Mouse (Mus musculus): Measurements from ENCODE around the gene Kcnq1.

Gene Kcnq1

DNA sequence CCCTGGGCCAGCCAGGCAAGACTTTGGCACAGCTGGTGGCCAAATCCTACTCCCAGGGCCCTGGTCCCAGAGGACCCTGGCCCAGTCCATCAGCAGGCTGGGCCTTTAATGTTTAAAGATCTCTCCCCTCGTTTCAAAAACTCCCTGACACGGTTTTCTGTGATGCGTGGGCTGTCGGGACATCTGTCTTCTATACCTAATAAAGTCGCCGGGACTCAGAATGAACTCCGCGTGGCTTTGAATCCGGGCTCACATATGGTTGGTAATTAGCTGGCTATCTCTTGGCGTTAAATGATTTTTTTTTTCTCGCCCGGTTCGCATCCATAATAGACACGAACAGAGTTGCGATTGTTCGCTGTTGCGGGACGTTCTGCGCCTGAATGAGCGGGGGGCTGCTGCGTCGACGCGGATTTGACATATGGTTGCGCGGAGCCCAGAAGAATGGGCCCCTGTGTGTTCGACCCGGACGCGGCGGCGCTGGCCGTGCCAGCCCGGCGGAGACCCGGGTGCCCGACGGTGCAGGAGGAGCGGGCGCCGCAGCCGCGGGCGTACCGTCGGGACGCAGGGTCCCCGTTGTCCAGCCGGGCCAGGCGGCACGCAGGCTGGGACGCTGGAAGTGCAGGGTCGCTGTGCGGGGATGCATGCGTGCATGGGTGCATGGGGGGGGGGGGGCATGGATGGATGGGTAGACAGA is 338.9 kb downstream of the Kcnq1 start:
- Histone ChIP-seq H3K36me3 (ENCODE audit: insufficient read depth, low read length) (no peaks in the 10 kb centered on the region), H3K4me3 (replicated peaks; ENCODE audit: low read length) (peak overlapping the region; percentile 71), H3K4me1 (replicated peaks; ENCODE audit: low read depth, low read length) (peaks cover 45% of the 10 kb centered on the region), H3K9me3 (ENCODE audit: low read length) (peaks cover 4% of the 10 kb centered on the region; the same call in 1 of the 2 replicates), H3K27me3 (ENCODE audit: insufficient read depth, low read length) (peaks cover 96% of the 10 kb centered on the region)
- TF ChIP-seq POU5F1 (IDR thresholded peaks at IDR 0.05; ENCODE audit: borderline replicate concordance, low read length) = no peak
- TF ChIP-seq CTCF (conservative IDR thresholded peaks at IDR 0.05; ENCODE audit: low read length) = no peak
- TF ChIP-seq NANOG (IDR thresholded peaks at IDR 0.05; ENCODE audit: borderline replicate concordance, low read length) = no peak

- Histone ChIP-seq H3K27me3 (ENCODE audit: insufficient read depth, low read length) (peaks cover 96% of the 10 kb centered on the region), H3K36me3 (ENCODE audit: insufficient read depth, low read length) (no peaks in the 10 kb centered on the region), H3K4me3 (replicated peaks; ENCODE audit: low read length) (peak overlapping the region; percentile 71), H3K9me3 (ENCODE audit: low read length) (no peaks in the 10 kb centered on the region), H3K4me1 (replicated peaks; ENCODE audit: low read depth, low read length) (peaks cover 37% of the 10 kb centered on the region)
- TF ChIP-seq NANOG (IDR thresholded peaks at IDR 0.05; ENCODE audit: borderline replicate concordance, low read length) (no peak), POU5F1 (IDR thresholded peaks at IDR 0.05; ENCODE audit: borderline replicate concordance, low read length) (no peak), CTCF (conservative IDR thresholded peaks at IDR 0.05; ENCODE audit: low read length) (no peak)
Observed at GRCm38 (mm10) chr7:143445651-143446460, 339.7 kb downstream of the Kcnq1 start.

GRCm38 (mm10) chr7:143447130-143447529 is 341.0 kb downstream of the Kcnq1 start:
- no peak for TF ChIP-seq CTCF (conservative IDR thresholded peaks at IDR 0.05; ENCODE audit: low read length)
- no peak for TF ChIP-seq POU5F1 (IDR thresholded peaks at IDR 0.05; ENCODE audit: borderline replicate concordance, low read length)
- no peak for TF ChIP-seq NANOG (IDR thresholded peaks at IDR 0.05; ENCODE audit: borderline replicate concordance, low read length)
- H3K9me3 ChIP-seq (ENCODE audit: low read length) = no peaks in the 10 kb centered on the region
- H3K27me3 ChIP-seq (ENCODE audit: insufficient read depth, low read length) = peaks cover 91% of the 10 kb centered on the region
- H3K36me3 ChIP-seq (ENCODE audit: insufficient read depth, low read length) = no peaks in the 10 kb centered on the region
- H3K4me1 ChIP-seq (replicated peaks; ENCODE audit: low read depth, low read length) = peaks cover 24% of the 10 kb centered on the region
- no peak overlapping the region for H3K4me3 ChIP-seq (replicated peaks; ENCODE audit: low read length)

GRCm38 (mm10) chr7:143458963-143459331 is 352.8 kb downstream of the Kcnq1 start:
- Histone ChIP-seq H3K36me3 (ENCODE audit: insufficient read depth, low read length) (no peaks in the 10 kb centered on the region), H3K9me3 (ENCODE audit: low read length) (peaks cover 3% of the 10 kb centered on the region; the same call in 1 of the 2 replicates), H3K4me3 (replicated peaks; ENCODE audit: low read length) (peak overlapping the region; percentile 78), H3K4me1 (replicated peaks; ENCODE audit: low read depth, low read length) (peaks cover 33% of the 10 kb centered on the region), H3K27me3 (ENCODE audit: insufficient read depth, low read length) (peaks cover 92% of the 10 kb centered on the region)
- TF ChIP-seq CTCF (conservative IDR thresholded peaks at IDR 0.05; ENCODE audit: low read length) (no peak), POU5F1 (IDR thresholded peaks at IDR 0.05; ENCODE audit: borderline replicate concordance, low read length) (no peak), NANOG (IDR thresholded peaks at IDR 0.05; ENCODE audit: borderline replicate concordance, low read length) (no peak)

DNA sequence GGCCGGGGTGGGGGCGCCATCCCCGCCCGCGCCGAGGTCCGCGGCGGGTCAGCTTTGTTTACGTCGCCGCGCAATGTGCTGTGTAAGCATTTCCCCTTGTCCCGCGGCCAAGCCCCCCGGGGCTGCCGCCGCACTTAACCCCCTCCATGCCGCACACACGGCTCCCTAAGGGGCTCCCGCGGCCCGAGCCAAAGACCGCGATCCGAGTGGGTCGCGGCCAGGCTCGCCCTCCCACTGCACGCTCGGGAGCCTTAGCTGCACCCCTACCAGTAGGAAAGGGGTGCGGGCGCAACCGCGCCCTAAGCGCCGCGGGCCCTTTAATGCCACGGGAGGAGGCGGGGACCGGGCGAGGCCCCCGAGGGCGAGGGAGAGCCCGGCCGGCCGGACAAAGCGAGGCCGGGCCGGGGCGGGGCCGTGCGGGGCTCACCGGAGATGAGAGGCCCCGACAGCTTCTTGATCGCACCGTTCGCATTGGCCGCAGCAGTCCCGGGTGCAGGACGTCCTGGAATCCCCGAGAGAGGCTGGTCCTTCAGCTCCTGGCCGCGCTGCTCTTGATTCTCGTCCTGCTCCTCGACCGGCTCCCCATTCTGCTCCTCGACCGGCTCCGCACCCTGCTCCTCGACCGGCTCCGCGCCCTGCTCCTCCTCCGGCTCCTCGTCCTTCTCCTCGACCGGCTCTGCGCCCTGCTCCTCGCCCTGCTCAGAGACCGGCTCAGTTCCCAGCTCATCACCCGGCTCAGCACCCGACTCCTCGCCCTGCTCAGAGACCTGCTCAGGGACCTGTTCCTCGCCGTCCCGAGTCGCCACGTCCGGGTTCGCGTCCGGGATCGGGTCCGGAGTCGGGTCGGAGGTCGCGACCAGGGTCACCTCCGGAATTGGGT is 353.4 kb downstream of the Kcnq1 start:
- H3K36me3 ChIP-seq (ENCODE audit: insufficient read depth, low read length) = no peaks in the 10 kb centered on the region
- TF ChIP-seq POU5F1 (IDR thresholded peaks at IDR 0.05; ENCODE audit: borderline replicate concordance, low read length) (no peak), NANOG (IDR thresholded peaks at IDR 0.05; ENCODE audit: borderline replicate concordance, low read length) (no peak), CTCF (conservative IDR thresholded peaks at IDR 0.05; ENCODE audit: low read length) (no peak)
- H3K4me1 ChIP-seq (replicated peaks; ENCODE audit: low read depth, low read length) = peaks cover 39% of the 10 kb centered on the region
- peaks cover 92% of the 10 kb centered on the region for H3K27me3 ChIP-seq (ENCODE audit: insufficient read depth, low read length)
- peaks cover 3% of the 10 kb centered on the region; the same call in 1 of the 2 replicates for H3K9me3 ChIP-seq (ENCODE audit: low read length)
- peak overlapping the region; percentile 78 for H3K4me3 ChIP-seq (replicated peaks; ENCODE audit: low read length)

GRCm38 (mm10) chr7:143460217-143460834 is 354.2 kb downstream of the Kcnq1 start:
- H3K36me3 ChIP-seq (ENCODE audit: insufficient read depth, low read length) = no peaks in the 10 kb centered on the region
- peak overlapping the region; percentile 78 for H3K4me3 ChIP-seq (replicated peaks; ENCODE audit: low read length)
- peaks cover 3% of the 10 kb centered on the region; the same call in 1 of the 2 replicates for H3K9me3 ChIP-seq (ENCODE audit: low read length)
- H3K4me1 ChIP-seq (replicated peaks; ENCODE audit: low read depth, low read length) = peaks cover 42% of the 10 kb centered on the region
- peaks cover 94% of the 10 kb centered on the region for H3K27me3 ChIP-seq (ENCODE audit: insufficient read depth, low read length)
- TF ChIP-seq POU5F1 (IDR thresholded peaks at IDR 0.05; ENCODE audit: borderline replicate concordance, low read length) = no peak
- TF ChIP-seq CTCF (conservative IDR thresholded peaks at IDR 0.05; ENCODE audit: low read length) = no peak
- no peak for TF ChIP-seq NANOG (IDR thresholded peaks at IDR 0.05; ENCODE audit: borderline replicate concordance, low read length)

GRCm38 (mm10) chr7:143460874-143461273 is 354.7 kb downstream of the Kcnq1 start, which contains the start of gene Cdkn1c:
TSS of gene Cdkn1c (minus strand) at chr7:143461050.
- no peaks in the 10 kb centered on the region for H3K36me3 ChIP-seq (ENCODE audit: insufficient read depth, low read length)
- H3K4me1 ChIP-seq (replicated peaks; ENCODE audit: low read depth, low read length) = peaks cover 48% of the 10 kb centered on the region
- peak within 1 kb of the TSS; percentile 78 for H3K4me3 ChIP-seq (replicated peaks; ENCODE audit: low read length)
- peaks cover 3% of the 10 kb centered on the region; the same call in 1 of the 2 replicates for H3K9me3 ChIP-seq (ENCODE audit: low read length)
- TF ChIP-seq NANOG (IDR thresholded peaks at IDR 0.05; ENCODE audit: borderline replicate concordance, low read length) = no peak
- TF ChIP-seq CTCF (conservative IDR thresholded peaks at IDR 0.05; ENCODE audit: low read length) = no peak
- TF ChIP-seq POU5F1 (IDR thresholded peaks at IDR 0.05; ENCODE audit: borderline replicate concordance, low read length) = no peak
- peaks cover 94% of the 10 kb centered on the region for H3K27me3 ChIP-seq (ENCODE audit: insufficient read depth, low read length)
